Mouse (Mus musculus) adipocyte (in vitro differentiated cells): ENCODE results near the gene Glipr2.
A peak's percentile ranks its signal among the peaks of the same experiment; 100 is the strongest.

Experiments used
- DNase-seq: peaks from one replicate; pipeline ENCODE4 v3.0.0-alpha.2; 2016; ENCODE audit warnings: low spot score

The Glipr2 gene

DNA sequence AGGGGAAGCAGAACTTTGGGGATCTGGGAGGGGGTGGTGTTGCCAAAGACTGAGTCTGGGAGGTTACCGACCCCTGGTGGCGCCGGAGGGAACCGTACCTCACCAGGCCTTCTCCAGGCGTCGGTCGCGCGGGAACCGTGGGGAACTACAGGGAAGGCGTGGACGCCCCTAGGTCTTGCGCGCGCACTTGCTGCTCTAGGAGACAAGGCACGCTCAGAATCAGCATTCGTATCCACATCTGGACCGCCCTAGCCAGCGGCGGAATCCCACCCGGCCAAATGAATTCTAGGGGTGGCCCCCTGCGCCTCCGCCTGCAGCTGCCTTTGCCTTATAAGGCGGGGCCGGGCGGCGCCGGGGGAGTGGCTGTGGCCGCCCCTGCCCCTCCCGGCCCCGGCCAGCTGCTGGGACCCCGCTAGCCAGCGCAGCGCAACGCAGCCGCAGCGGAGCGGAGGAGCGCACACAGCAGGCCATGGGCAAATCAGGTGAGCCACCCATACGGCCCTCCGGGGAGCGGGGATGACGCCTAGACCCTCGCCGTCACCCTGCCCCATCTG is at the start of gene Glipr2:
TSS of gene Glipr2 (plus strand) at position 110 of the 554 bp plus-strand sequence.
- peak; percentile 88 for DNase-seq

DNA sequence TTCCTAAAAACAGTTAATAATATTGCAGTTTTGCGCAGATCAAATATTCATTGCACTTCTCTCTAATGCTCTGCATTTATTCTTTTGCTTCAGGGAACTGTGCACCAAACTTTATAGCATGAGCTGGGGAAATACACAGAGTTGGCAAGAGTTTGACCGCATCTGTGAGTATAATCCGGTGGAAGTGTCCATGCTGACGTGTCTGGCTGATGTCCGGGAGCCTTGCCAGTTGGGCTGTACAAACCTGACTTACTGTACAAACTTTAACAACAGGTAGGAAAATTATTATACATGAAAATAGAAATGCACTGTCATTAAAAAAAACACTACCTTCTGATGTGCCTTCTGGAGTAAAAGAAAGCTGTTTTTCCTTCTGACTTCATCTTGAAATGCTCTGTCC is 39.0 kb upstream of the Glipr2 start:
- no peak for DNase-seq

DNA sequence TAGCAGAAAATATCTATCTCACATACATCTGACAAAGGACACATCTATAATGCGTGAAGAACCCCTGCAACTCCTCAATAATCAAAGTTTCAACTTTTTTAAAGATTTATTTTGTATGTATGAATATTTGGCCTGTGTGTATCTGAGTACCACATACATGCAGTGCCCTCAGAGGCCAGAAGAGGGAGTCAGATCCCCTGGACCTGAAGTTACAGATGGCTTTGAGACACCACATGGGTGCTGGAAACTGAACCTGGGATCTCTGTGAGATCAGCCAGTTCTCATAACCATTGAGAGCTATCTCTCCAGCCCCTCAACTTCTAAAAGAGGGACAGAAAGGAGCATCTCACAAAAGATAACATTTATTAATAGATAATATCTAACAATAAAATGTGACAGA is 36.6 kb upstream of the Glipr2 start:
- no peak for DNase-seq

DNA sequence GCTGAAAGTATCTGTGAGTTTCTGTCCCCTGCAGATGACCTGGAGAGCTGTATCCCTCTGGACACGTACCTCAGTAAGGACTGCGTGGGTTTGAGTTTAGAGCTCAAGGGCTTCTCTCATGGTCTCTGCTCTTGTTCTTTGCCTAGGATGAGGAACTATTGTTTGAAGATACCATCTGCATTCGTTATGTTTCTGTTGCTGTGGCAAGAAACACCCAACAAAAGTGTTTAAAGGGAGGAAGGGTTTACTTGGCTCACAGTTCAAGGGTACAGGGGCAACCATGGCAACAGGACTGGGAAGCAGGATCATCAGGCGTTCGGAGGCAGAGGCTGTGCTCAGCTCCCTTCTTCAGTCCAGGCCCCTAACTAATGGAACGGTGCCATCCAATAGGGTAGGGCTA is 32.1 kb upstream of the Glipr2 start:
- no peak for DNase-seq

DNA sequence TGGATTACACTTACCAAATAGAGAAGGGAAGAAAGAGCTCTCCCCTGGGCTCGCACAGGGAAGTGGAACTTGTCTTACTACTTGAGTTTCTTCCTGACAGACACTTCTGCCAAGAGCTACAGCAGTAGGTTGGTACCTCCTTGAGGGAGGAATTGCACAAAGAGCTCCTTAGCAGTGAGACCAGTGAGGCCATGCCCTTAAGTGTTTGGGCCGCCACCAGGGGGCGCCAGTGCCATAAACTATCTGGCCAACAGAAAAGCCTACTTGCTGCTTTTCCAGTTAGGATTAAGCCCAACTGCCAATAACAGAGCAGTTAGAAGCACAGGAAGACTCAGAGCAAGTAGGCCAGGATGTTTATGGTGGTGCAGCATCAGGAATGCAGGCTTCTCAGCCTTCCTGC is 31.4 kb upstream of the Glipr2 start:
- peak; percentile 92 for DNase-seq

DNA sequence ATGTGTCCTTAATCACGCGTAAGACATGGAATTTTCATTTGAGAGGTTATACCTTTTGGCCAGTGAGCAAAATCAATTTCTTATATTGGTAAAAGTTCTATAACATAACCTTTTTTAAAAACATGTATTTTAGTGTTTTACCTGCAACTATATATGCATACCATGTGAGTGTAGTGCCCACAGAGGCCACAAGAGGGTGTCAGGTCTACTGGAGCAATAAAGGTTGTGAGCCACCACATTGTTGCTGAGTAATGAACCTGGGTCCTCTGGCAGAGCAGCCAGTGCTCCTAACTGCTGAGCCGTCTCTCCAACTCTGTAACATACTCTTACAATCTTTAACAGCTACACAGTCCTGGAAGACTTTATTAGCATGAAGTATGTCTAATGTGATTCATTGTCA is 29.4 kb upstream of the Glipr2 start:
- DNase-seq, result no peak

DNA sequence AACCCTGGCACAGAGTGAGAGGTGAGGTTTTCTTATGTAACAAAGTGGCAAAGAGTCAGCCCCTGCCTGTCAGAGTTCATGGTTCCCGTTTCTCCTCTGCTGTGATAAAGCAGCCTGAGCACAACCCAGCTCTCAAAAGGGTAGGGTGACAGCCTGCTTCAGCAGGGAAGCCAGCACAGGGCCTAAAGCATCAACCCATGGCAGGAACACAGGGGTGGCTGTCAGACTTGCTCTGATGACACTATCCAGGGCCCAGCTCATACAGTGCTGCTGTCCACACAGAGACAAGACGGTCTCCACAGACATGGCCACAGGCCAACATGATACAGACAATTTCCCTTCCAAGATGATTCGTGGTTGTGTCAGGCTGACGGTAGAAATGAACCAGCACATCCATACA is 25.3 kb upstream of the Glipr2 start:
- peak; percentile 11 for DNase-seq

DNA sequence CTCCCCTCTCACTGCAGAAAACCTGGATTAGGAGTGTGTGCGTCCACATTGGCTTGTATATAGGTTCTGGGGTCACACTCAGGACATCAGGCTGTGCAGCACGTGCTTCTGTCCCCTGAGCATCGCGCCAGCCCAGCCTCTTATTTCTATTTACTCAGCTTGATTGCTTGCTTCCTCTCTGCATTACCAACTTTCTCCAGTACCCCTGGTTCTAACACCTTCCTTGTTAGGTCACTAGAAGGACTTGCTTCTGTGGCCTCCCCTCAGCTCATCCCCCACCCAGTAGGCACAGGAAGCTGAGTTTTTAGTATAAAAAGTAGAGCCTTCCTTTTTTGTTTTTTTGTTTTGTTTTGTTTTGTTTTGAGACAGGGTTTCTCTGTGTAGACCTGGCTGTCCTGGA is 21.0 kb upstream of the Glipr2 start:
- no peak for DNase-seq

DNA sequence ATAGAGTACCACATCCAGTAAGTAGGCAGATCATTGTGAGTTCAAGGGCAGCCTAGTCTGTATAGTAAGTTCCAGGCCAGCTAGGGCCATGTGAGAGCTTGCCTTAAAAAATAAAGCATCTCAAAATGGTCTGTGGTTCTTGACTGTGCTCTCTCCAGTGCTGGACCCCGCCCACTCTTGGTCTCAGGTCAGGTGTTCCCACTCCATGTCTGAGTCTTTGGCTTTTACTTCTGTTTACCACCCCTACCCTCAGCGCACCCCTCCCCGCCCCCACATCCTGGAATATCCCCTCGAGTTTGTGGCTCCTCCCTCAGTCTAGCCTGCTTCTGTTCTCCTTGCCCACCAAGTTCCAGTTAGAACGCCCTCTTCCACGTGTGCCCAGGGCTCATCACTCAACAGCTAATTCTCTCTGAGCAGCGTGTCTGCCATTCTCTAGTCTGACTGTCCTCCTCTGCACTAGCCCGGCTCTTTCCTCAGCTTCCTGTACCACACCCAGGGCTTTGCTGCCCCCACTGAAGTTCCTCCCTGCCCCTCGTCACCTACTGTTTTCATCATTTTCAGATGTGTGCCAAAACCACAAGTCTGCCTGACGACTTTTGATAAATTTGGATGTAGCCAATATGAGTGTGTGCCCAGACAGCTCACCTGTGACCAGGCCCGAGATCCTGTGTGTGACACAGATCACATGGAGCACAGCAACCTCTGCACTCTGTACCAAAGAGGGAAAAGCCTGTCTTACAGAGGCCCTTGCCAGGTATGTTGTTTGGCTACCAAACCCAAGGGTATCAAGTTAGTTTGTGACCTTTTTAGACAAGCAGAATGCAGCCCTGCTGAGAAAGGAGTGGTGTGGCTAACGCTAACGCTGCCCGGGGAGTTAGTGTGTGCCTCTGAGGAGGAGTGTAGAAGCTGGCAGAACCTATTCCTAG is 20.2 kb upstream of the Glipr2 start:
- DNase-seq, result no peak

DNA sequence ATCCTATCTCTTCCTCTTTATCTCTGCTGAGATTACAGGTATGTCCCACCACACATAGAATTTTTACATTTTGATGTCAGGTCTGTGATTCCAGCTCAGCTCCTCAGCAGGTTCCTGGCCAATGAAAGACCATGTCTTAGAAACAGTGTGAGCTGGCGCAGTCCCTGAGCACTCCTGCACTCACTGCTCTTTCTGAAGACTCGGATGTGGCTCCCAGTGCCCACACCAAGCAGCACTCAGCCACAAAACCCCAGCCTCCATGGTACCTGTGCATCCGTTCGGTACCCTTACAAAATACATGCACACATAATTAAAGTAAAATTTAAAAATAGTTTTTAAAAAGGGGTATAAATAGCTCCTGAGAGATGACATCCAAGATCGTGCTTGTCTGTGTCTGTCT is 15.9 kb upstream of the Glipr2 start:
- DNase-seq, result no peak

DNA sequence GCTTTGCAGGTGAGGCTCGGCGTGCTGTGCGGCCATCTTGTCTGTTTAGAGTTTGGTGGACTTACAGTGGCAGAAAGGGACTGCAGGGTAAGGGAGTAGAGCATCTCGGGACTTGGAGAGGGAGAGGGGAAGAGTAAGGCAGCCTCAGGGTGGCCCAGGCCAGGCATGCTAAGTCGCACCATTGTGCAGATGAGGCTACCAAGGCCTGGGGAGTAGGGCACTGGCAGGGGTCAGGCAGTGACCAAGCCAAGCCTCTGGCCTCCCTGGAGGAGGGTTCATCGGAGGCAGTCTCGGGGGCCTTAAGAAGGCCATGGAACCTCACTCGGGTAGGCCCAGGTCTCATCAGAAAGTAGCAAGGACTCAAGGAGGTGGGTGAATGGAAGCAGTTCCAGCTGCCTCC is 14.8 kb upstream of the Glipr2 start:
- no peak for DNase-seq

DNA sequence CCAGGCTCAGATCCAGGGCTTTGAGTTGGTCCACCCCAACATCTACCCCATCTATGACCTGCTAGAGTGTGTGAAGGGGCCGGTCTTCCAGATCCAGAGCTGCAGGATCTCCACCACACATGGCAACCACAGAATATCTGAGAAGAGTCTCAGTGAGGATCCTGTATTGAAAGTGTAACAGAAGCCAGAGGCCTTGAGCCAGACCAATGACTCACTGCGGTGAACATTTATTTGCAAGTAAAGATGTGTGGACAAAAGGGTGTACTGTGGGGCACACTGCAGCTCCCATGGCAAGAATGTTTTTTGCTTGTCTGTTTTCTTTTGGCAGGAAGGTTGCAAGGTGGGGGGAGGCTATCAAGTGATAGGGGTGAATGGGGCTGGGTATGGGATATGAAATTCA is 9.6 kb upstream of the Glipr2 start:
- DNase-seq, result no peak

DNA sequence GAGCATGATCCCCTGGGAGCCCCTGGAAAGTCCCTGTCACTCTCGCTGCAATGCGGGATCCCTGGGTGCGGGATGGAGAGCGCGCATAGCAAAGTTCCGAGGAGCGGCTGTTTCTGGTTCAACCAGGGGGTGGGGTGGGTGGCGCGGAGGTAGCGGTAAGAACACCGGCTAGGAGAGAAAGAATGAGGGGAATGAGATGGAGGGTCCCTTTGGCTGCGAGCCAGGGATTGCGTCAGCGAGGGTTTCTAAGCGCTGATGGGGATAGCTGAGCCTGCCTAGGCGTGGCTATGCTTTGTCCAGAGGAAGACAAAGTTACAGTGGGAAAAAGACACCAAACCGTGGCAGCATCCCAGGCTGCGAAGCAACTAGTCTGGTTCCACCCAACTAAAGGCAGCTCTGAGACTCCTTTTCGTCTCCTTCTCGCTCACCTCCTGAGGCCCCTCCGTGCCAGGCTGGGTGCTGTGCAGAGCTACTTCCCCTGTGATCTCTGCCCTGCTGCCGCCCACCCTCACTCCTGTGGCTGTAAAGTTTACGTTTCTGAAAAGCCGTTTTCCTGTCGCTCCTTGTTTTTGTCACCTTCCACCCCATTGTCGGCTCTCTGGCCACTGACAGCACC is 753 bp downstream of the Glipr2 start:
- peak; percentile 47 for DNase-seq

DNA sequence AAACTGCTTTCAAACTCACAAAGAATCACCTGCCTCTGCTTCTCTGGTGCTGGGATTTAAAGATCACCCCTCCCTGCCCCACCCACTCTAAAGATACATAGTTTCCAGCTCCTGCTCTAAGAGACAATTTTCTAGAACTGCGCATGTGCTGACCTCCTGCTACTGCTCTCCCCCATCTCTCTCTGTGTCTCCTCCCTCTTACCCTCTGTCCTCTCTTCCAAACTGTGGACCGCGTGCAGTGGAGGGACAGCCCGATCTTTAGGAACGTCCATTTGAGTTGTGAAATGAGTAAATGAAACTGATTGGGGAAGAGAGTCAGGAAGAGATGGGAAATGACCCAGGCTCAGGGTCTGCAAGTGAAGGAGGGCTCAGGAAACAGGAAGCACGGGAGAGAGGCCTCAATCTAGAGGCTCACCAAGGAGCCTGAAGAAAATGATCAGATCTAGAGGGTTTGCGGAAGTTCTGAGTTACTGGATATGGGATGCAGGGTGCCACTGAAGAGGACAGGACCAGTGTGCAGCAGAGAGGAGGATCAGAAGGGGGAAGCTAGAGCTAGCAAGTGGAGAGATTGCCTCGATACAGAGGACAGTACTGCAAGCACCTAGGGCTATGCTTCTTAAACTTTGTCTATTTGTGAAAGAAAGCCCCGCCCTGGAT is 2.5 kb downstream of the Glipr2 start:
- peak; percentile 29 for DNase-seq

DNA sequence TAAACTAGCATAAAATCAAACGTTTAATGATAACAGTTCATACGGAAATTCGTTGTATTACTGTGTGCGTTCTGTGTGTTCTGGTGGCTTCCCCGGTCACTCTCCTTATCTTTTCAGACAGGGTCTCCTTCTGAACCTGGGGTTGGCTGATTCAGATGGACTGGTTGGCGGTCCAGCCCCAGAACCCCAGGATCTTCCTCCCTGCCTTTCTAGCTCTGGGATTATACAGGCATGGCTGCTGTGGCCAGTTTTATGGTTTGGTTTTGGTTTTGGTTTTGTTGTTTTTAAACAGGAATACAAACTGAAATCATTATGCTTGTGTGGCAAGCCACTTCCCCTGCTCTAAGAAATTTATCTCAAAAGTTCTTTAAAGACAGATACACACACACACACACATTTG is 3.0 kb downstream of the Glipr2 start:
- no peak for DNase-seq

DNA sequence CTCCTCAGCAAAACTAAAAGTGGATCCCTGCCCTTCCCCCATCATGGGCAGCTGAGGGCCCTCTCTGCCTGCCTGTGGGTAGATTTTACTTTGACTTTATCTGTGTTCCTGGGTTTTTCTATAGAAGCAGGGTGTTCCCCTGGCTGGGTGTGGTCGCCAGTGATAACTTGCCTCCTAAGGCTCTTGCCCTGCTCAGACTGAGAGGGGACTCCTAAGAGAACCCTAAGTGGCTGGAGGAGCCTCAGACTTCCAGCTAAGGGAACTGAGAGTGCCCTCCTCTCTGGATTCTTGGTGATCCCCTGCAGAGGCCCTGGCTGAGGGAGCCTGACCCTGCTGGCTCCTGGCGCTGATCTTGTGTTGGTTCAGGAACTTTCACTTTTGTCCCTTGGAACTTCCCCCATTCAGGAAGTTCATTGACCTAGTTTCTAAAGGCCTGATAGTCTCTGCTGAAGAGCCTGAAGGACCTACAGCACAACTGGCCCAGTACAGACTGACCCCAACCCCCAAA is 7.2 kb downstream of the Glipr2 start:
- peak; percentile 60 for DNase-seq

DNA sequence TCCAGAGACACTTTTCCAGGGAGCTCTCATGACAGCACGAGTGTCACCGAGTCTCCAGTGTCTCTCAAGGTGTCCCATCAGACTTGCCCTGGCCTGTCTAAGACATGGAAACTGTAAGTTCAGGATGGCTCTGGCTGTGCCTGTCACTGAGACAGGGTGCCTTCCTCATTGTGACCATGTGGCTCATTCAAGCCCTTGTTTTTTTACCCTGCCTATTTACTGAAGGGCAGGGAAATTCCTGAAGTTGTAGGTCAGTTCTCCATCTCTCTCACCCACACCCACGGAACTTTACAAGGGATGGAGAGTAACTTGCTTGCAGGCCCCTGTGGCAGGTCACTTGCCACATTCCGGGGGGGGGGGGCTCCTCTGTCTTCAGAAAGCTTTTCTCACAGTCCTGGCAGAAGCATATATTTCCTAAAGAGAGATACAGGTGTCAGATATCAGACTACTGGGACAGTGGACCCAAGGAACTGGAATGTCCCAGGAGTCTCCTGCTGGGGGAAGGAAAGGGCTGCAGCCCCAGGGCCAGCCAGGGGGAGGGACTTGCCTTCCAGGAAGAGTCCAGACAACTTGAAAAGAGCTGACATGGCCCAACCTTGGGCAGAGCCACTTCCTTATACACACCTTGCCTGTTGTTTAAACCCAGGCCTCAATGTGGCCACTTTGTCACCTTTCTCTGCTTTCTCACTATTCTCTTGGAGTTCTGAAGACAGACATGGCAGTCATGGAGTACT is 7.9 kb downstream of the Glipr2 start:
- no peak for DNase-seq

DNA sequence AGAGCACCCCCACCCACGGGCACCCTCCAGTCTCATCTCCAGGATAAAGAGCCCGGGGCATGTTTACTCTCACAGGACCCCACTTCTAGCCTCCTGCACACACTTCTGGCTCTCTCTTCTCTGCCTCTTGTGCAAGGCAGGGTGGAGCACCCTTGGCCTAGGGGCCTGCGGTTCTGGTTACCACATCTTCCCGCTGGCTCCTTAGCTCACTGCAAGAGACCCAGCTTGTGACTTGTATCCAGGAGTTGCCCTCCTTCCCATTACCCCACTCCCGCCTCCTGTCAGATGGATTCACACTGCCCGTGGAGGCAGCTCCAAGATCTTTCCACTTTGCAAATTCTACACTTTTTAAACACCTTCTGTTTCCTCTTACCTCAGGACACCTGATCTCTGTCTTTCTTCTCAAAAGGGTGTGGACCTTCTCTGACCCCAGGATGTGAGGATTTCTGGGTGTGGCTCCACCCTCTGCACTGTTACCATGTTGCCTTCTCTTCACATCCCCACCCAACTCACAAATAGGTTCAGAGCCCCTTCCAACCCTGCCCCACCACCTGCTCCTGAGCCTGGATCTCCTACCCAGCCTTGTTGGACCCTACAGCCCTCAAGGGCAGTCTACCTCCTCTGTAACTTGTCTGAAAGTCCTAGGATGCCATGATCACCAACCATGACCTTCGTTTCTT is 8.8 kb downstream of the Glipr2 start:
- DNase-seq, result peak; percentile 30

DNA sequence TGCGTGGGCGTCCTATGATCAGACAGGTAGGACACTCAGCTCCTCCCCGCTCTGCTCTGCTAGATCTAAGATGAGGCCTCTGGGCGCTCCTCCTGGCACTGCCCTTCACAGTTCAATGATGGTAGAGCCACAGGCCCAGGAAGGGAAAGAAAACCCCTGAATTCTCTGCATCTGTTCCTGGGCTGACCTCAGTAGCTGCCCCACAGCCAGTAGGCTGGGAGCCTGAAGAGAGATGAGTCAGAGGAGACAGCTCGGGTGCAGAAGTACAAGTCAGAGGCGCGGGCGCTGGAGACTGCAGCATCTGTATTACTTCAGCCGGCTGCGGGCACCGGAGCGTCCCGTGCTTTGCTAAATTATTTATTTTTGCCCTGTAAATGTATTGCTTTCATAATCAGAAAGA is 11.4 kb downstream of the Glipr2 start:
- peak; percentile 42 for DNase-seq

DNA sequence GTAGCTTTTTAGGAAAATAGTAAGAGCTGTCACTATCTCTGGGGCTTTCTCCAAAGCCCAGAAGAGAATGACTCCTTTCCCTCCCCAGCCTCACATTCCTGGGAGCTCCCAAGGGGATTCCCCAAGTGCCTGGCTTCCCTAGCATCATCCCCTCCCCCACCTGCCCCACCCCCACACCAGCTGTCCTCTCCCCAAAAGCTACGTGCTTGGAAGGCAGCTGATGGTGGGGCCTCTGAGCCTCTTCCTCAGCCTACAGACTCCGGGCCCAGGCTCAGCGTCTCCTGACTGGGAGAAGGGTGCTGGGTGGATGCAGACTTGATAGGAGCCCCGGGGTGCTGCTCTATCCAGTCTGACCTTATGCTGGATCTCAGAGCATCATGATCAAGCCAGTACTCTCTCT is 12.2 kb downstream of the Glipr2 start:
- DNase-seq, result no peak
